Mouse (Mus musculus): Measurements from ENCODE around the gene Trim23. TPM values are rescaled to one million over a fixed set of nuclear protein-coding genes. Genes with fewer than 3 reads are reported as not detected.

The Trim23 gene
- 35.0 and 35.3 TPM in 2 replicates for polyA plus RNA-seq (2015; fragmentation: Nextera tagmentation; extraction: Ambion mirVana)

DNA sequence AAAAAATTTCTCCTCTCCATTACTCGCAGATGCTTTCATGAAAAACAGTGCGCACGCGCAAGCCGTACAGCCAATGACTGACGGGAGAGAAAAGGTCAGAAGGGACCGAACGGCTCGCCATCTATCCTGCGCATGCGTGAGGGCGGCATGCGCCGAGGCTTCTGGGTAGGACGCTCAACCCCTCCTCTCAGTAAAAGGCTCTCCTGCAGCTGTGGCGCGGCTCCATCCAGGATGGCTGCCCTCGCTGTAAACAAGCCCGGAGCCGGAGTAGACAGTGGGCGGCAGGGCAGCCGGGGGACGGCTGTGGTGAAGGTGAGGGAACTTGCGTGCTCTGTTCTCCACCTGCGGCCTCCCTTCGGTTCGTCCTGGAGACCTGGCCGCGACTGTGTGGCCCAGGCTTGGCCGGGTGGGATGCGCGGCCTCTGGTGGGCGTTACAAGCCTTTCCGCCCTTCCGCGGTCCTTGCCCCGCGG is at the start of gene Trim23:
Gene Trim23 (plus strand): TSS at position 148 of the 472 bp plus-strand sequence.
- H3K9me3 ChIP-seq (ENCODE audit: control insufficient read depth, low read length): no peaks in the 10 kb centered on the region
- H3K4me1 ChIP-seq (ENCODE audit: control insufficient read depth, insufficient read depth, low read depth, low read length): peaks cover 13% of the 10 kb centered on the region
- 1% methylated on average over 38 of the region's 38 CpGs for WGBS
- peak within 1 kb of the TSS; percentile 82 for H3K4me3 ChIP-seq (ENCODE audit: low read length)
- peak within 1 kb of the TSS; percentile 85 for H3K27ac ChIP-seq (ENCODE audit: low read depth, low read length)
- no peaks in the 10 kb centered on the region for H3K36me3 ChIP-seq (ENCODE audit: control insufficient read depth, insufficient read depth, low read length)
- peak within 1 kb of the TSS; percentile 75 for H3K4me2 ChIP-seq (ENCODE audit: low read length)
- ATAC-seq: peak; percentile 98
- peak within 1 kb of the TSS; percentile 97 for H3K9ac ChIP-seq (ENCODE audit: low read depth, low read length)
- no peaks in the 10 kb centered on the region for H3K27me3 ChIP-seq (replicated peaks; ENCODE audit: control insufficient read depth, insufficient read depth, low read length)

- 92% methylated on average over 2 of the region's 2 CpGs for WGBS
Measured at GRCm38 (mm10) chr13:104132561-104132960, 46.0 kb upstream of the Trim23 start.

DNA sequence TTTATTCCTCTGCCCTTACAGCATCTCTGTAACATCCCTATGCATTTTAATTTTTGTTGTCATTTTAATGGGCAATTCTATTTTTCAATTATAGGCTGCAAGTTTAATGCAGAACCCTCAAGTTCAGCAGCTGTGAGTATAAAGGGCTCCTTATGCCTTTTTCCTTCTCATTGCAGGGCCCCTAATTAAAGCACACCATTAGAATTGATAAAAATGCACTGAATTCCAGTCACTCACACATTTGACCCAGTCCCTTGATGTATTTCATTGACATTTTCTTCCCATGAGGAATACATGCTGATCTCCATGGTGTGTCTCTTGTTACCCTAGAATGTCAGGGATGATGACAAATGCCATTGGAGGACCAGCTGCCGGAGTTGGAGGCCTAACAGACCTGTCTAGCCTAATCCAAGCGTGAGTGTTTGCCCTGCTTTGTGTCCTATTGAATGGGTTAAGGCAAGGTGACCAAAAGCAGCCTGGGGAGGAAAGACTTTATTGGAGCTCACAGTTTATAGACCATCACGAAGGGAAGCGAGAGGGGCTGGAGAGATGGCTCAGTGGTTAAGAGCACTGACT is 44.0 kb upstream of the Trim23 start:
- Histone ChIP-seq H3K4me1 (ENCODE audit: control insufficient read depth, insufficient read depth, low read depth, low read length) (no peaks in the 10 kb centered on the region), H3K4me2 (ENCODE audit: low read length) (no peak overlapping the region), H3K4me3 (ENCODE audit: low read length) (no peak overlapping the region), H3K9ac (ENCODE audit: low read depth, low read length) (no peak overlapping the region), H3K9me3 (ENCODE audit: control insufficient read depth, low read length) (no peaks in the 10 kb centered on the region), H3K36me3 (ENCODE audit: control insufficient read depth, insufficient read depth, low read length) (peaks cover 23% of the 10 kb centered on the region), H3K27me3 (replicated peaks; ENCODE audit: control insufficient read depth, insufficient read depth, low read length) (no peaks in the 10 kb centered on the region), H3K27ac (ENCODE audit: low read depth, low read length) (no peak overlapping the region)
- WGBS: 57% methylated on average over 4 of the region's 4 CpGs
- no peak for ATAC-seq

More at GRCm38 (mm10) chr13:104132561-104132960, 46.0 kb upstream of the Trim23 start:
- H3K4me1 ChIP-seq (ENCODE audit: control insufficient read depth, insufficient read depth, low read depth, low read length): no peaks in the 10 kb centered on the region
- H3K9ac ChIP-seq (ENCODE audit: low read depth, low read length): no peak overlapping the region
- no peaks in the 10 kb centered on the region for H3K27me3 ChIP-seq (replicated peaks; ENCODE audit: control insufficient read depth, insufficient read depth, low read length)
- peaks cover 22% of the 10 kb centered on the region for H3K36me3 ChIP-seq (ENCODE audit: control insufficient read depth, insufficient read depth, low read length)
- H3K4me2 ChIP-seq (ENCODE audit: low read length): no peak overlapping the region
- H3K9me3 ChIP-seq (ENCODE audit: control insufficient read depth, low read length): no peaks in the 10 kb centered on the region
- H3K4me3 ChIP-seq (ENCODE audit: low read length): no peak overlapping the region
- H3K27ac ChIP-seq (ENCODE audit: low read depth, low read length): no peak overlapping the region
- no peak for ATAC-seq

DNA sequence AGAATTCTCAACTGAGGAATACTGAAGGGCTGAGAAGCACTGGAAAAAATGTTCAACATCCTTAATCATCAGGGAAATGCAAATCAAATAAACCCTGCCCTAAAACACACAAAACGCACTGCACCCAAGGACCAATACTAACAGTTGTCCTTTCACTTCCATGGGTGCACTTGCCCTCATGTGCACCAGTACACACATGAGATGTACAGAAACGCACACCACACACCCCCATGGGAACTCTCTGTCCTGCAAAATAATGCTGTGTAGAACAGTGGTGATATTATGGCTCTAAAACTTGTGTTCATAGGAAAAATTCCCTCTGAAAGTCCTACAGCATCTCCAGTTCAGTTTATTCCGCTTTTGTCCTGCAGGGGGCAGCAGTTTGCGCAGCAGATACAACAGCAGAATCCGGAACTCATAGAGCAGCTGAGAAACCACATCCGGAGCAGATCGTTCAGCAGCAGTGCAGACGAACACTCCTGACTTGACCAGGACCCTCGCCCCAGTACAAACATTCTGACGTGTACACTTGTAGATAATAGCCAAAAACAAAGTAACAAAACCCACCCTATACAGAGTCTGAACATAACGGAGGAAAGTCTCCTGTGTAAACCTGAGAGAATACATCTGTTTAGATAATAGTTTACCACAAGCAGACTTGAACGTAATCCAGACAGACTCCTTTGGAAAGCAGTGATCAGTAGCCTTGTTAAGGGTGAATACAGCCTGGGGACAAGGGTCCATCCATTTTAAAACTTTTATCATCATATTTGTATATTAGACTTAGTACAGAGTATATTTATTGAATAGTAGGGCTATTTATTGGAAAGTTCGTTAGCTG is 39.0 kb upstream of the Trim23 start:
- Histone ChIP-seq H3K4me1 (ENCODE audit: control insufficient read depth, insufficient read depth, low read depth, low read length) (no peaks in the 10 kb centered on the region), H3K27me3 (replicated peaks; ENCODE audit: control insufficient read depth, insufficient read depth, low read length) (no peaks in the 10 kb centered on the region), H3K9me3 (ENCODE audit: control insufficient read depth, low read length) (no peaks in the 10 kb centered on the region), H3K9ac (ENCODE audit: low read depth, low read length) (no peak overlapping the region), H3K36me3 (ENCODE audit: control insufficient read depth, insufficient read depth, low read length) (peaks cover 37% of the 10 kb centered on the region), H3K4me2 (ENCODE audit: low read length) (peak overlapping the region; percentile 19; the same call in 1 of the 2 replicates), H3K4me3 (ENCODE audit: low read length) (no peak overlapping the region), H3K27ac (ENCODE audit: low read depth, low read length) (no peak overlapping the region)
- peak; percentile 71 for ATAC-seq
- 43% methylated on average over 13 of the region's 13 CpGs for WGBS

DNA sequence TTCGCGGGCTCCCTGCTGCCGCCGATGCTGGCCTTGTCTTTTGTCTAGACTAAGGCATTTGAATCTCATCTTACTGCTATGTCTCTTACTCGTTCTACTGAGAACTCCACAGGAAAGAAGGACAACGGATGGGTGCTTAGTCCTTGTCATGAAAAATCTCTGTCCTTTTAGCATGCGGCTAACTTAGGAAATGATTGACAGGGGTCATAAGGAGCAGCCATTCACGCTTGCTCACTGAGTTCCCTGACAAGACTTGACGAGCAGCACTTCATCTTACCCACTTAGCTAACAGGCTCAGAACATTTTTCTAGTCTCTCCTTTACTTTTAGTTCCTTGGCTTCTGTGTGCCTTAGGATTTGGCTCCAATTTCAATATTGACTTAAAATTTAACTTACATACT is 33.7 kb upstream of the Trim23 start:
- no peak overlapping the region for H3K4me3 ChIP-seq (ENCODE audit: low read length)
- H3K9ac ChIP-seq (ENCODE audit: low read depth, low read length): no peak overlapping the region
- H3K36me3 ChIP-seq (ENCODE audit: control insufficient read depth, insufficient read depth, low read length): peaks cover 38% of the 10 kb centered on the region
- H3K9me3 ChIP-seq (ENCODE audit: control insufficient read depth, low read length): no peaks in the 10 kb centered on the region
- ATAC-seq: no peak
- no peaks in the 10 kb centered on the region for H3K4me1 ChIP-seq (ENCODE audit: control insufficient read depth, insufficient read depth, low read depth, low read length)
- H3K27ac ChIP-seq (ENCODE audit: low read depth, low read length): no peak overlapping the region
- 66% methylated on average over 9 of the region's 9 CpGs for WGBS
- no peak overlapping the region for H3K4me2 ChIP-seq (ENCODE audit: low read length)
- H3K27me3 ChIP-seq (replicated peaks; ENCODE audit: control insufficient read depth, insufficient read depth, low read length): no peaks in the 10 kb centered on the region

DNA sequence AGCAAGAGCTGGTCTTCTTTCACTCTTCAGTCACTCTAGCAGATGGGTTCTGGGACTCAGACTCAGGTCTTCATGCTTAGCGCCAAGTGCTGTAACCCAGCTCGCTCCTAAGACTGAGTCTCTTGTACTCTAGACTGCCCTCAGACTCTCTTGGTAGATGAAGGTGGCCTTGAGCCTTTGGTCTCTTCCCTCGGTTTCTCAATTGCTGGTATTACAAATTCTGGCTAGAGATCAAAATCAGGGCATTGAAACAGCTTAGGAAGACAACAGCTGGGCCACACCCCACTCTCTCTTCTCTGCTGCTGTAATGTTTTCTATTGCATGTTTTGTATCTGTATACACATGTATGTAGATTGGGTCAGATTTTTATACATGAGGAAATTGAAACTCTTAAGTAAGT is 33.0 kb upstream of the Trim23 start:
- no peak overlapping the region for H3K27ac ChIP-seq (ENCODE audit: low read depth, low read length)
- ATAC-seq: no peak
- no peaks in the 10 kb centered on the region for H3K27me3 ChIP-seq (replicated peaks; ENCODE audit: control insufficient read depth, insufficient read depth, low read length)
- no peak overlapping the region for H3K4me3 ChIP-seq (ENCODE audit: low read length)
- WGBS: 92% methylated on average over 3 of the region's 3 CpGs
- H3K4me1 ChIP-seq (ENCODE audit: control insufficient read depth, insufficient read depth, low read depth, low read length): no peaks in the 10 kb centered on the region
- H3K4me2 ChIP-seq (ENCODE audit: low read length): no peak overlapping the region
- H3K9ac ChIP-seq (ENCODE audit: low read depth, low read length): no peak overlapping the region
- no peaks in the 10 kb centered on the region for H3K9me3 ChIP-seq (ENCODE audit: control insufficient read depth, low read length)
- peaks cover 31% of the 10 kb centered on the region for H3K36me3 ChIP-seq (ENCODE audit: control insufficient read depth, insufficient read depth, low read length)

DNA sequence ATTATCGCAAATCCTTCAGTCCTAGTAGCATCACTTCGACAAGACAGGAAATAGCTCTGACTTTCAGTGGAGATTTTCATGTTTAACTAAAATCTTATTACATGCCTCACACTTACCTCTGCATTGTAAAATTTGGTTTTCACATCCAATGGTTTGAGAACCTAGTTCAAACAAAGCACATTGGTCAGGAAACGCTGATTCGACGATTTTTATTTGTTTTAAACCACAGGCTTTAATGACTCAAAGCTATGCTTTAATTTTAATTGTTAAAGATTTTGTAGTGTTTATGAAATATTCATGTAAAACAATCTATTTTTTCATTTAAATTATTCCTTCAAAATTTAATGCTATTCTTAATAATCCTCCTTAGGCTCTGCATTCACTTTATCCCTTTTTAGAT is 24.4 kb upstream of the Trim23 start:
- H3K27ac ChIP-seq (ENCODE audit: low read depth, low read length): no peak overlapping the region

DNA sequence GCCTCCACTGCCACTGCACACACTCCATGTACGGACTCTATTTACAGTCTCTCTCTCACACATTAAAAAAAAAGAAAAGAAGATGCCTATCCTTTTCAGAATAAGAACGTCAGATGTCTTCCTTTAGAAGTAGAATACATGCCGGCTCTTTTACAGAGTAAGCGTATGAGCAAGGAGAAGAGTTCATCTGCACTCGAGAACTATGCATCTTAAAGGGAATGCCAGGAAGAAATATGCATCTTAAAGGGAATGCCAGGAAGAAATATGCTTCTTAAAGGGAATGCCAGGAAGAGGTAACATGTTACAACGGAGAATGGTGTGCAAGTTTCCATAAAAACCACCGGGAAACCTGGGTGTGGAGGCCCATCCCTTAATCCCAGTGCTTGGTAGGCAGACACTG is 23.5 kb upstream of the Trim23 start:
- WGBS: 90% methylated on average over 7 of the region's 7 CpGs
- peaks cover 10% of the 10 kb centered on the region for H3K36me3 ChIP-seq (ENCODE audit: control insufficient read depth, insufficient read depth, low read length)

More for the DNA sequence above, 24.4 kb upstream of the Trim23 start:
- Histone ChIP-seq H3K27me3 (replicated peaks; ENCODE audit: control insufficient read depth, insufficient read depth, low read length) (no peaks in the 10 kb centered on the region), H3K36me3 (ENCODE audit: control insufficient read depth, insufficient read depth, low read length) (peaks cover 6% of the 10 kb centered on the region; the same call in 1 of the 2 replicates), H3K4me2 (ENCODE audit: low read length) (no peak overlapping the region), H3K9ac (ENCODE audit: low read depth, low read length) (no peak overlapping the region), H3K4me3 (ENCODE audit: low read length) (no peak overlapping the region), H3K4me1 (ENCODE audit: control insufficient read depth, insufficient read depth, low read depth, low read length) (no peaks in the 10 kb centered on the region), H3K9me3 (ENCODE audit: control insufficient read depth, low read length) (no peaks in the 10 kb centered on the region)
- no peak for ATAC-seq
- 95% methylated on average over 5 of the region's 5 CpGs for WGBS

GRCm38 (mm10) chr13:104155686-104156085 is 22.9 kb upstream of the Trim23 start:
- Histone ChIP-seq H3K9me3 (ENCODE audit: control insufficient read depth, low read length) (no peaks in the 10 kb centered on the region), H3K36me3 (ENCODE audit: control insufficient read depth, insufficient read depth, low read length) (peaks cover 10% of the 10 kb centered on the region), H3K27ac (ENCODE audit: low read depth, low read length) (no peak overlapping the region), H3K27me3 (replicated peaks; ENCODE audit: control insufficient read depth, insufficient read depth, low read length) (no peaks in the 10 kb centered on the region), H3K4me1 (ENCODE audit: control insufficient read depth, insufficient read depth, low read depth, low read length) (no peaks in the 10 kb centered on the region), H3K4me2 (ENCODE audit: low read length) (no peak overlapping the region), H3K4me3 (ENCODE audit: low read length) (no peak overlapping the region), H3K9ac (ENCODE audit: low read depth, low read length) (no peak overlapping the region)
- ATAC-seq: no peak
- 96% methylated on average over 1 of the region's 1 CpGs for WGBS

More for the DNA sequence above, 23.5 kb upstream of the Trim23 start:
- no peak for ATAC-seq
- Histone ChIP-seq H3K27ac (ENCODE audit: low read depth, low read length) (no peak overlapping the region), H3K9ac (ENCODE audit: low read depth, low read length) (no peak overlapping the region), H3K27me3 (replicated peaks; ENCODE audit: control insufficient read depth, insufficient read depth, low read length) (no peaks in the 10 kb centered on the region), H3K9me3 (ENCODE audit: control insufficient read depth, low read length) (no peaks in the 10 kb centered on the region), H3K4me3 (ENCODE audit: low read length) (no peak overlapping the region), H3K4me2 (ENCODE audit: low read length) (no peak overlapping the region), H3K4me1 (ENCODE audit: control insufficient read depth, insufficient read depth, low read depth, low read length) (no peaks in the 10 kb centered on the region)

Measured in hindbrain, embryonic 16.5 days (tissue).